In the genomic region with DNA sequence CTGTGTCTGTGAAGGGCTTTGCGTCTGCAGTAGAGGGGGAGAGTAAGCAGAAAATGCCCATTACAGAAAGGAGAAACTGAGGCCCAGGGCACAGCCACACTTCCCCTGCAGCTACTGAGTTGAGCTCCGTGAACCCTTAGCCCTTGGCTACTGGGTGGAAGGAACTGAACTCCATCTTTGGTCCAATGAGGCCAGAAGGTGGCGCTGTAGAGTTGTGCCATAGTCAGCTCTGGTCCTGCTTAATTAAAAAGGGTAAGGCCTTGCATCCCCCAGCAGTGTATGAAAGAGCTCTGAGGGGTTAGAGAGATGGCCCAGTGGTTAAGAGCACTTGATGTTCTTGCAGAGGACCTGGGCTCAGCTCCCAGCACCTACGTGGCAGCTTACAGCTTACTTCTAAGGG, we compare ENCODE assay signal across 10 mouse cellular contexts.
DNase-seq lines count a peak whose midpoint lies in the region; ATAC-seq and TF ChIP-seq lines count a peak whose summit lies in the region.
"Had no signal": no experiment of that assay in that cellular context is flagged by ENCODE, and none has a peak within 500 bp of the region (broad histone marks: within the 10 kb centered on the region; RNA-seq: fewer than 3 reads in every experiment).

No protein-coding gene starts in this region.

- TF ChIP-seq EP300 in stomach, postnatal 0 days (optimal IDR thresholded peaks at IDR 0.05), result no peak

- no peaks in the 10 kb centered on the region for H3K36me3 ChIP-seq in embryonic facial prominence, embryonic 11.5 days (replicated peaks; ENCODE audit: control insufficient read depth, insufficient read depth, low read depth, low read length)
- no peaks in the 10 kb centered on the region for H3K36me3 ChIP-seq in embryonic facial prominence, embryonic 10.5 days (replicated peaks)
- no peaks in the 10 kb centered on the region for H3K36me3 ChIP-seq in midbrain, embryonic 11.5 days (ENCODE audit: control insufficient read depth, insufficient read depth, low read length)
- peaks cover 5% of the 10 kb centered on the region; the same call in 1 of the 2 replicates for H3K36me3 ChIP-seq in midbrain, embryonic 13.5 days
- H3K36me3 ChIP-seq in stomach, postnatal 0 days (ENCODE audit: control insufficient read depth, insufficient read depth, low read length), result no peaks in the 10 kb centered on the region
- H3K36me3 ChIP-seq: heart, embryonic 15.5 days had no signal

- H3K27me3 ChIP-seq in embryonic facial prominence, embryonic 11.5 days (ENCODE audit: control insufficient read depth, insufficient read depth, low read length), result no peaks in the 10 kb centered on the region
- no peaks in the 10 kb centered on the region for H3K27me3 ChIP-seq in embryonic facial prominence, embryonic 10.5 days (replicated peaks; ENCODE audit: low read depth, poor library complexity, severe bottlenecking)
- H3K27me3 ChIP-seq in midbrain, embryonic 11.5 days (ENCODE audit: control insufficient read depth, insufficient read depth, low read length), result no peaks in the 10 kb centered on the region
- no peaks in the 10 kb centered on the region for H3K27me3 ChIP-seq in midbrain, embryonic 13.5 days
- H3K27me3 ChIP-seq in stomach, postnatal 0 days (ENCODE audit: control insufficient read depth, insufficient read depth, low read length), result no peaks in the 10 kb centered on the region
- H3K27me3 ChIP-seq: heart, embryonic 15.5 days had no signal

- peak; percentile 41 for TF ChIP-seq CTCF in stomach, postnatal 0 days (IDR thresholded peaks at IDR 0.05; ENCODE audit: low read depth)

- 49% methylated on average over 4 of the region's 4 CpGs for WGBS in embryonic facial prominence, embryonic 11.5 days
- WGBS in embryonic facial prominence, embryonic 10.5 days, result 48% methylated on average over 4 of the region's 4 CpGs
- WGBS in midbrain, embryonic 11.5 days, result 47% methylated on average over 4 of the region's 4 CpGs
- 49% methylated on average over 4 of the region's 4 CpGs for WGBS in midbrain, embryonic 13.5 days
- WGBS in stomach, postnatal 0 days, result 54% methylated on average over 4 of the region's 4 CpGs

- no peaks in the 10 kb centered on the region for H3K4me1 ChIP-seq in embryonic facial prominence, embryonic 11.5 days (ENCODE audit: control insufficient read depth, insufficient read depth, low read length)
- peaks cover 15% of the 10 kb centered on the region for H3K4me1 ChIP-seq in embryonic facial prominence, embryonic 10.5 days
- H3K4me1 ChIP-seq in midbrain, embryonic 11.5 days (ENCODE audit: control insufficient read depth, insufficient read depth, low read length), result no peaks in the 10 kb centered on the region
- peaks cover 4% of the 10 kb centered on the region for H3K4me1 ChIP-seq in midbrain, embryonic 13.5 days (replicated peaks)
- H3K4me1 ChIP-seq in stomach, postnatal 0 days (replicated peaks; ENCODE audit: control insufficient read depth, insufficient read depth), result no peaks in the 10 kb centered on the region

- no peak overlapping the region for H3K9ac ChIP-seq in embryonic facial prominence, embryonic 11.5 days (replicated peaks; ENCODE audit: low read length)
- H3K9ac ChIP-seq in midbrain, embryonic 11.5 days (ENCODE audit: low read length), result no peak overlapping the region
- no peak overlapping the region for H3K9ac ChIP-seq in midbrain, embryonic 13.5 days (replicated peaks)
- H3K9ac ChIP-seq in stomach, postnatal 0 days (ENCODE audit: low read length), result no peak overlapping the region
- H3K9ac ChIP-seq: heart, embryonic 15.5 days had no signal

- H3K27ac ChIP-seq in embryonic facial prominence, embryonic 11.5 days (replicated peaks; ENCODE audit: low read depth, low read length), result no peak overlapping the region
- no peak overlapping the region for H3K27ac ChIP-seq in embryonic facial prominence, embryonic 10.5 days (replicated peaks)
- H3K27ac ChIP-seq in midbrain, embryonic 11.5 days (ENCODE audit: low read depth, low read length), result no peak overlapping the region
- H3K27ac ChIP-seq in midbrain, embryonic 13.5 days, result no peak overlapping the region
- no peak overlapping the region for H3K27ac ChIP-seq in stomach, postnatal 0 days (replicated peaks)
- H3K27ac ChIP-seq: heart, embryonic 15.5 days had no signal

- H3K4me3 ChIP-seq in embryonic facial prominence, embryonic 11.5 days (ENCODE audit: low read depth, low read length), result no peak overlapping the region
- H3K4me3 ChIP-seq in embryonic facial prominence, embryonic 10.5 days, result no peak overlapping the region
- H3K4me3 ChIP-seq in midbrain, embryonic 11.5 days (ENCODE audit: low read depth, low read length), result no peak overlapping the region
- H3K4me3 ChIP-seq in midbrain, embryonic 13.5 days (replicated peaks), result no peak overlapping the region
- no peak overlapping the region for H3K4me3 ChIP-seq in stomach, postnatal 0 days (ENCODE audit: low read depth, low read length)
- H3K4me3 ChIP-seq: heart, embryonic 15.5 days; myocyte had no signal

- ATAC-seq in embryonic facial prominence, embryonic 11.5 days (replicated peaks; ENCODE audit: insufficient number of reproducible peaks, low FRiP score, low TSS enrichment, low read depth), result no peak
- ATAC-seq in midbrain, embryonic 11.5 days (ENCODE audit: low FRiP score), result no peak
- no peak for ATAC-seq in midbrain, embryonic 13.5 days
- no peak for ATAC-seq in stomach, postnatal 0 days (ENCODE audit: low FRiP score, low TSS enrichment)

- no peak overlapping the region for H3K4me2 ChIP-seq in embryonic facial prominence, embryonic 11.5 days (ENCODE audit: low read depth, low read length)
- no peak overlapping the region for H3K4me2 ChIP-seq in midbrain, embryonic 11.5 days
- no peak overlapping the region for H3K4me2 ChIP-seq in midbrain, embryonic 13.5 days (replicated peaks)
- no peak overlapping the region for H3K4me2 ChIP-seq in stomach, postnatal 0 days (replicated peaks; ENCODE audit: low read depth)
- H3K4me2 ChIP-seq: heart, embryonic 15.5 days had no signal

- DNase-seq in embryonic facial prominence, embryonic 11.5 days (ENCODE audit: low spot score), result peak; percentile 26
- DNase-seq in embryonic facial prominence, embryonic 10.5 days (ENCODE audit: low spot score), result no peak
- peak; percentile 91 for DNase-seq in midbrain, embryonic 11.5 days (ENCODE audit: low spot score, missing footprints)
- DNase-seq in brain, adult 2 months (ENCODE audit: low read depth, low spot score), result peak; percentile 69
- no peak for DNase-seq in stomach, postnatal 0 days (ENCODE audit: low spot score)
- no peak for DNase-seq in left cerebral cortex, adult 8-10 months (ENCODE audit: low spot score in 2 of 2)
- no peak for DNase-seq in kidney, adult 9 months

- H3K9me3 ChIP-seq in embryonic facial prominence, embryonic 11.5 days (replicated peaks; ENCODE audit: control insufficient read depth, low read length), result no peaks in the 10 kb centered on the region
- H3K9me3 ChIP-seq in embryonic facial prominence, embryonic 10.5 days, result no peaks in the 10 kb centered on the region
- H3K9me3 ChIP-seq in midbrain, embryonic 11.5 days (ENCODE audit: control insufficient read depth, low read length), result no peaks in the 10 kb centered on the region
- H3K9me3 ChIP-seq in midbrain, embryonic 13.5 days, result no peaks in the 10 kb centered on the region
- no peaks in the 10 kb centered on the region for H3K9me3 ChIP-seq in stomach, postnatal 0 days (ENCODE audit: control insufficient read depth, low read length)
- H3K9me3 ChIP-seq: heart, embryonic 15.5 days had no signal

Comparison
In these comparisons a context has a peak if more than half of its experiments do, and no peak if none do; other contexts are left out.
1. DNase-seq: peak in embryonic facial prominence, embryonic 11.5 days (single experiment), midbrain, embryonic 11.5 days (single experiment) and brain, adult 2 months (single experiment); none in embryonic facial prominence, embryonic 10.5 days (single experiment), stomach, postnatal 0 days (single experiment), left cerebral cortex, adult 8-10 months (0 of 2) and kidney, adult 9 months (single experiment).